Mouse (Mus musculus) spleen, adult 2 months (tissue): ENCODE results near the gene Nrp2. TPM values are rescaled to one million over a fixed set of nuclear protein-coding genes. Genes with fewer than 3 reads are reported as not detected.

Experiments used
- DNase-seq, 2 experiments: peaks; one replicate each; pipeline versions ENCODE4 v3.0.0 to v3.0.0-alpha.2; 2012 to 2021; ENCODE audit warnings: low spot score in 2 of 2, low read depth in 1 of 2
- H3K27ac ChIP-seq: fragments of 200-500 bp; 2 replicates; pipeline ENCODE4 v1.5.1; 2012; ENCODE audit warnings: low read length, inconsistent platforms; ENCODE audit not compliant: insufficient read depth
- H3K27me3 ChIP-seq: fragments of 200-500 bp; 2 replicates; pipeline ENCODE4 v1.6.1; 2012; ENCODE audit warnings: mild to moderate bottlenecking, moderate library complexity, low read length, inconsistent platforms; ENCODE audit not compliant: control insufficient read depth, insufficient read depth
- H3K36me3 ChIP-seq: fragments of 200-500 bp; 2 replicates; pipeline ENCODE4 v1.6.1; 2012; ENCODE audit warnings: mild to moderate bottlenecking, low read length, inconsistent platforms; ENCODE audit not compliant: control insufficient read depth, insufficient read depth
- H3K4me1 ChIP-seq: fragments of 200-500 bp; 2 replicates; pipeline ENCODE4 v1.6.1; 2011; ENCODE audit warnings: inconsistent platforms; ENCODE audit not compliant: control insufficient read depth, insufficient read depth, insufficient read length
- H3K4me3 ChIP-seq: fragments of 200-500 bp; 2 replicates; pipeline ENCODE4 v1.5.1; 2011; ENCODE audit warnings: mild to moderate bottlenecking, inconsistent platforms; ENCODE audit not compliant: insufficient read depth, insufficient read length; ENCODE audit errors: extremely low read depth
- CTCF ChIP-seq: fragments of 200-500 bp; IDR thresholded peaks from 2 replicates; pipeline ENCODE4 v1.5.1; 2011; ENCODE audit warnings: mild to moderate bottlenecking, inconsistent platforms; ENCODE audit not compliant: insufficient read depth, insufficient read length, insufficient replicate concordance; ENCODE audit errors: extremely low read depth
- POLR2A ChIP-seq: fragments of 200-500 bp; IDR thresholded peaks from 2 replicates; pipeline ENCODE4 v1.6.1; 2011; ENCODE audit warnings: low read depth, low read length, inconsistent platforms
- WGBS: fragments of 180-500 bp; shearing (Covaris S2); methylation state at CpG from one replicate; pipeline ENCODE4 v1.1.7; 2018; 5-methylcytosine and 5-hydroxymethylcytosine counted together
- polyA plus RNA-seq: library from polyadenylated mRNA; depleted of rRNA; stranded (reverse); fragments of >200 nt; gene quantifications from 2 replicates; pipeline ENCODE4 v1.2.3, GENCODE M21; 2012

The Nrp2 gene
- polyA plus RNA-seq, 1 experiment: 6.1 TPM

GRCm38 (mm10) chr1:62704889-62705516 is 1.9 kb downstream of the Nrp2 start:
- no peak for DNase-seq
- WGBS: 31% methylated on average over 16 of the region's 16 CpGs
- H3K4me1 ChIP-seq: peaks cover 15% of the 10 kb centered on the region
- no peak overlapping the region for H3K27ac ChIP-seq
- TF ChIP-seq CTCF: no peak
- no peaks in the 10 kb centered on the region for H3K36me3 ChIP-seq
- H3K4me3 ChIP-seq: peak overlapping the region; percentile 20; the same call in 1 of the 2 replicates
- H3K27me3 ChIP-seq: peaks cover 35% of the 10 kb centered on the region

GRCm38 (mm10) chr1:62705517-62705981 is 2.5 kb downstream of the Nrp2 start:
- TF ChIP-seq CTCF: no peak
- no peak for TF ChIP-seq POLR2A
- DNase-seq: no peak
- peaks cover 15% of the 10 kb centered on the region for H3K4me1 ChIP-seq
- WGBS: 24% methylated on average over 18 of the region's 18 CpGs
- peaks cover 34% of the 10 kb centered on the region for H3K27me3 ChIP-seq
- H3K36me3 ChIP-seq: no peaks in the 10 kb centered on the region
- no peak overlapping the region for H3K27ac ChIP-seq
- peak overlapping the region; percentile 56 for H3K4me3 ChIP-seq

GRCm38 (mm10) chr1:62706085-62707021 is 3.3 kb downstream of the Nrp2 start:
- Histone ChIP-seq H3K27ac (peak overlapping the region; percentile 22; the same call in 1 of the 2 replicates), H3K4me3 (peak overlapping the region; percentile 56), H3K36me3 (no peaks in the 10 kb centered on the region), H3K27me3 (peaks cover 33% of the 10 kb centered on the region), H3K4me1 (peaks cover 15% of the 10 kb centered on the region)
- 2% methylated on average over 72 of the region's 73 CpGs for WGBS
- DNase-seq: no peak
- TF ChIP-seq POLR2A: no peak
- TF ChIP-seq CTCF: no peak

- H3K4me1 ChIP-seq: peaks cover 15% of the 10 kb centered on the region
- H3K4me3 ChIP-seq: peak overlapping the region; percentile 56; the same call in 1 of the 2 replicates
- TF ChIP-seq CTCF: no peak
- TF ChIP-seq POLR2A: no peak
- WGBS: 4% methylated on average over 35 of the region's 35 CpGs
- H3K36me3 ChIP-seq: no peaks in the 10 kb centered on the region
- no peak for DNase-seq
- peaks cover 32% of the 10 kb centered on the region for H3K27me3 ChIP-seq
- no peak overlapping the region for H3K27ac ChIP-seq
Observed at GRCm38 (mm10) chr1:62707101-62707912, 4.2 kb downstream of the Nrp2 start.

GRCm38 (mm10) chr1:62707913-62708860 is 5.1 kb downstream of the Nrp2 start:
- H3K36me3 ChIP-seq: no peaks in the 10 kb centered on the region
- 53% methylated on average over 17 of the region's 17 CpGs for WGBS
- H3K27me3 ChIP-seq: peaks cover 25% of the 10 kb centered on the region
- no peak overlapping the region for H3K4me3 ChIP-seq
- no peak overlapping the region for H3K27ac ChIP-seq
- TF ChIP-seq POLR2A (no peak), CTCF (no peak)
- DNase-seq: no peak
- H3K4me1 ChIP-seq: peaks cover 9% of the 10 kb centered on the region

GRCm38 (mm10) chr1:62709770-62710335 is 6.8 kb downstream of the Nrp2 start:
- DNase-seq: no peak
- TF ChIP-seq POLR2A (no peak), CTCF (no peak)
- no peaks in the 10 kb centered on the region for H3K36me3 ChIP-seq
- WGBS: 69% methylated on average over 5 of the region's 5 CpGs
- no peak overlapping the region for H3K27ac ChIP-seq
- no peak overlapping the region for H3K4me3 ChIP-seq
- H3K4me1 ChIP-seq: peaks cover 6% of the 10 kb centered on the region
- H3K27me3 ChIP-seq: peaks cover 18% of the 10 kb centered on the region
